Mouse (Mus musculus) lung, adult 2 months (tissue): ENCODE measurements around the gene Rmi1.

Source experiments
- CTCF ChIP-seq: fragments of 200-500 bp; IDR thresholded peaks from 2 replicates; pipeline ENCODE4 v1.5.1; 2011; ENCODE audit warnings: mild to moderate bottlenecking, low read length, control low read depth; ENCODE audit not compliant: insufficient read depth
- POLR2A ChIP-seq: fragments of 200-500 bp; IDR thresholded peaks from 2 replicates; pipeline ENCODE4 v1.6.1; 2011; ENCODE audit warnings: low read depth, mild to moderate bottlenecking, control low read depth, low read length, borderline replicate concordance; ENCODE audit errors: extremely low read depth

DNA sequence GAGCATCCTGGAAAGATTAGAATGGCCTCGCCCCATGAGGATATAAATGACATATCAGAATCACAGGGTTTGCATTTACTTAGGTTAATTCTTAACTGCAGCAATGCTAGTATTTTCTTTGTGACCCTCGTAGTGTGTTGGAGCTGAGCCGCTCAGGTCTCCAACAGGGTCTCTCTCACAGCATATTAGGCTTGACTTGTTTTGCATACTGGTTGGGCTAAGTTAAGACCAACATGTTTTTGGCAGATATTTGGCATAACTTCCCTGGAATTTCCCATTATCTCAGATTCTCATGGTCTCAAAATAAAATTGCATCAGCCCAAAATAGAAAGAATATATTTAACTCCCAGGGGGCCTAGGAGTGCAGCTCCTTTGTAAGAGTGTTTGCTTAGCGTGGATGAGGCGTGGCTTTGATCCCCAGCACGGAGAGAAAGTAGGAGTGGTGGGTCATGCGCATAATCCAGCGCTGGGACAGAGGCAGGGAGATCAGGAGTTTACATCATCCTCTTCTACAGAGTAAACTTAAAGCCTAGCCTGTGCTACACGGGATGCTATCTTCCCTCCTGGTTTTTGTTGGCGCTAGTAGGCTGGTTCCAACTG, 21.1 kb downstream of the Rmi1 start:
- TF ChIP-seq POLR2A (no peak), CTCF (no peak)
